Mouse (Mus musculus) cerebellum, adult 9-11 months (tissue): Measurements from ENCODE around the gene Rsf1.

Experiments used
- DNase-seq: peaks from one replicate; pipeline ENCODE4 v3.0.0; 2022

The Rsf1 gene

DNA sequence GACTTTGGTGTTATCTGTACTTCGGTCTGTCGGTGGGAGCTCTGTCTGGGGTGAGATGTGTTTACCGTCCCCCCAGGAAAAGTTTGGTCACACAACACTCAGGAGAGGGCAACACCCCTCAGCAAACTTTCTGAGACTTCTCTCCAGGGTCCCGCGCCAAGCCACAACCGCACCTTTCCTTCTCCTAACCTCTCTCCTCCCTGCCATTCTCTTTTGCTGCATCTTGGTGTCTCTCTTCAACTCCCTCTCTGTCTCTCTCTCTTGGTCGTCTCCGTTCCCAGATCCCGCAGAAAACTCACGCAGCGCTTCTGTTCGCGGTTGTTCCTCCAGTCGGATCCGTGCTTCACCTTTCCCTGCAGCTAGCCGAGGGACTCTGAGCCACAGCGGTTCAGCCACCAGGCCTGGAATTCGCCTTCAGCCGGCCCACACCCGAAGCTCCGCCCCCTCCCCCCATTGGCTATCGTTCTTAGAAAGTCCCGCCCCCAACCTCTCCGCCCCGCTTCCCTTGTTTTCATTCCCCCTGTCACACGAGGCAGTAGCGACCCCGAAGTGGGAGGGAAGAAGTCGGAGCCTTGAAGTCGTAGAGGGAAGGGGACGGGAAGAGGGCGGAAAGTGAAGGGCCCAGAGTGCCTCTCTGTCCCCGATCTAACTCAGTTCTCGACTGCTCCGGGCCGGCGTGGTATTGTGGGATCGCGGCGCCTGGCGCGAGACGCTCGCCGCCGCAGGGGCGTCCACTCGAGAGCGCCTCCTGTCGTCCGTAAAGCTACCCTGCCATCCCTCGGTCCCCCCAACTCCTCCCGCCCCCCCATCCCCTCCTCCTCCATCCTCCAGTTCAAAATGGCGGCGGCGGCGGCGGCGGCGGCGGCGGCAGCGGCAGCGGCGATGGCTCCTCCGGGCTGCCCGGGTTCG lies at the start of gene Rsf1, which contains the start of gene Aamdc:
Rsf1 (plus strand) TSS at position 823 of the 909 bp plus-strand sequence.
Aamdc (minus strand) TSS at position 431 of the 909 bp plus-strand sequence.
- DNase-seq: peak; percentile 98

DNA sequence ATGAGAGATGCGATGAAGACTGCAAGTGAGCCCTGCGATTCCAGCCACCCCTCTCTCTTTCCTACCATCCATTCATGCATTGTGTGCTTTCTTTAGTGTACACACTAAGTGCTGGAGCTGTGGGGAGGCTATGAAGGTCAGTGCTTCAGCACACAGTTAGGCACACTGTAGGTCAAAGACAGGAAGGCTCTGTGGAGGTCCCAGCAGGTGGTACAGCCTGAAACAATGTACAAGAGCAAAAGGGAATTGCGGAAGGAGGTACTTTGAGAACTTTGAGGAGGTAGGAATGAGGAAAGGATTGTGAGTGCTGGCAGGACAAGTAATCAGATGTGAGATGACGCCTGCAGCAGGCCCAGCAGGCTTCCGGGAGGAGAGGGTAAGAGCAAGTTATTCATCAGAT lies 44.2 kb upstream of the Rsf1 start:
- no peak for DNase-seq

DNA sequence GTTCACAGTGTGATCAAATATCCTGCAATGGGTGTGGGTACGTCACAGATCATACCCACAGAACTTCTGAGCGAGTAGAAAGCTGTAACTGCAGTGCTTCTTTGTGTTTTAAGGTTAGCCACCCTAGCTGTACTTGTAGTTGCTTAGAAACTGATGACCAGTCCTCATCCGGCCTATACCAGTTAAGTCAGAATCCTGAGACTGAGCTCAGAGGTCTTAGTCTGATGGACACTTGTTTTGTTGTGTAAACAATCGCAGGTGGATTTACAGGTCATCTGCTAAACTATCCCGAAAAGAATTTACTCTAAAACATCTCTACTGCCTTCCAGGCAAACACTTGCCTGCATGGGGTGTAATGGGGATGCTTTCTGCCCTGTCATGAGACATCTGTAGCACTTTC lies 43.1 kb upstream of the Rsf1 start:
- DNase-seq: no peak

DNA sequence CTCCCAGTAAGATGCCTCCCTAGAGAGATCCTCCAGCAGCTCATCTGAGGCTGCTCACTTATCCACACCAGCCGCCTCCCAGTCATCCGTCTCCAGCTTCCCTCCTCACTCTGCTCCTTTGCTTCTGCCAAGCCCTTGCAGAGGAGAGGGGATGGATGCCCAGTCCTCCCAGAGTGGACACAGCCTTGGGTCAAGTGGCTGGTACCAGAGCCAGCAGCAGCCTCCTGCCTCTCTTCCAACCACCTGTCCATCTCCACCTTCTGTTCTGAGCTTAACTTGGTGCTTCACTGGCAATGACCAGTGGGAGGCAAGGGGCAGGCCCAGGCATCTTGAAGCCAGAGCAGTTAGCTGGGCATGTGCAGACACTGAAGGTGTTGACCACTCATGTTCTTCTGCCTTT lies 33.2 kb upstream of the Rsf1 start:
- peak; percentile 69 for DNase-seq

DNA sequence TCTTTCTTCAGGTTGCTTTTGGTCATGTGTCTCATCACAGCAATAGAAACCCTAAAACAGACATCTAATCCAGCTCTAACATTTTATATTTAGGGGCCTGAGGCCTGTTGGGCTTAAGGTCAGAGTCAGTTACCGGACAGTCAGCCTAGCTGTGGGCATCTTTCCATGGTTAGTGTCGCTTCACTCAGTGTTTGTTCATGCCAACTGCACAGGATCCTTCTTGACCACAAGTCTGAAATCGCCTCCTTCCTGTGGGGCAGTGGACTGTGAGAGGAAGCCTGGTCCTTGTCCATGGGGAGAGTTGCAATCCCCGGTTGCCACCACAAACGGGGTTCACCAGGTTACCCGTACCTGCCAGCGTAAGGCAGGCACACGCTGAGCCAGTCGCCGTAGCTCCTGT lies 30.4 kb upstream of the Rsf1 start:
- no peak for DNase-seq

DNA sequence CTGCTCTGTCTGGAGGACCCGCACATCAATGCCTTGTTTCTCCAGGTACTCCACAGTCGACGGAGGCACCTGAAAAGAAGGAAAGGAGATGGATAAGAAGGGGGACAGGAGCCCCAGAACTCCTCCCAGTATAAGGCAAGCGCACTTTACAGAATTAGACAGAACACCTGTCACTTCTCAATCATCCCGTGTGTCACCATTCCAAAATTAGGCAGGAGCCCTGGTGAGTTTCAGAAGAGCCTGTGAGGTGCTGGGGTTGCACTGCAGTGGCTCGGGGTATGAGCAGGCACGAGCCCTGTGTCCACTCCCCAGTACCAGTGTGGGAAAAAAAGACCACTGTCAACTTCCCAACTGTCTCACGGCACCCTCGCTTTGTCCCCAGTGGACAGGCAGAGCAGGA lies 29.0 kb upstream of the Rsf1 start:
- DNase-seq: no peak

DNA sequence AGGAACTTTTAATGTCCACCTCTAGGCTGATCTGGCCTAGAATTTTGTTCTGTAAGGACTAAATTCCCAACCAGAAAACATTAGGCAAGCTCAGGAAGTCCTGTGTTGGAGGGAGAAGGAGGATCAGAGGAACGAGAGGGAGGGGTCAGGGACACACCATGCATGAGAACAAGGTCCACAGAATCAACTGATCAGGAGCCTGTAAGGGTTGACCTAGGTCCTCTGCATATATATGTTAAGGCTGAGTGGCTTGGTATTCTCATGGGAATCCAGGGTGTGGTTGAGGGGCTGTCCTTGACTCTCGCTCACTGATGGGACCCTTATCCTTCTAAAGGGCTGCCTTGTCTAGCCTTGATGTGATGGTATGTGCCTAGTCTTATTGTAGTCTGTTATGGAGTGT lies 16.1 kb upstream of the Rsf1 start:
- no peak for DNase-seq

DNA sequence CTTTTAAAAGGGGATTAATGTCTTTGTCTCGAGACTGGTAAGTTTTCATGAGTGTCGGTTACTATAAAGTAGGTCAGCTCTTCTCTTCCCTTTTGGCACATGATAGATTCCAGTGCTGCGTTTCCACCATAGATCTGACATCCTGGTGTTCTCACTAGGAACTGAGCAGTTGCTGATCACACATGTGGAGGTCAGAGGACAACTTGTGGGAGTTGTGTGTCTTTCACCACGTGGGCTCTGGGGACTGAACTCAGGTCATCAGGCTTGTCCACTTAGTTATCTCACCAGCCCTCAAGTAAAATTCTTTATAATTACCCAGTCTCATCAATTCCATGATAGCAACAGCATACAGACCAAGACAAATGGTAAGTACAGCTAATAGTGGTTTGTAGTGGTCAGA lies 10.3 kb upstream of the Rsf1 start:
- DNase-seq: no peak

DNA sequence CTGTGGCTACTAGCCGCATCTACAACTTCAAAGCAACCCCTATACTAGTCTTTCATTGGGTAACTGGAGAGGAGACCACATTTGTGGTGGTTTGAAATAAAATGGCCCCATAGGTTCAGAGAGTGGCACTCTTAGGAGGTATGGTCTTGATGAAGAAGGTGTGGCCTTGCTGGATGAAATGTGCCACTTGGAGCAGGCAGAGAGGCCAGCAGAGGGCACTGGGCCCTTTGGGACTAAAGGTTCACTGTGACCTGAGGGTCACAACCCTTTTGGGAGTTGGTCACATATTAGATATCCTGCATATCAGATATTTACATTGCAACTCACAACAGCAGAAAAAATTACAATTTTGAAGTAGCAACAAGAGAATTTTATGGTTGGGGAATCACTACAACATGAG lies 9.3 kb upstream of the Rsf1 start:
- no peak for DNase-seq

DNA sequence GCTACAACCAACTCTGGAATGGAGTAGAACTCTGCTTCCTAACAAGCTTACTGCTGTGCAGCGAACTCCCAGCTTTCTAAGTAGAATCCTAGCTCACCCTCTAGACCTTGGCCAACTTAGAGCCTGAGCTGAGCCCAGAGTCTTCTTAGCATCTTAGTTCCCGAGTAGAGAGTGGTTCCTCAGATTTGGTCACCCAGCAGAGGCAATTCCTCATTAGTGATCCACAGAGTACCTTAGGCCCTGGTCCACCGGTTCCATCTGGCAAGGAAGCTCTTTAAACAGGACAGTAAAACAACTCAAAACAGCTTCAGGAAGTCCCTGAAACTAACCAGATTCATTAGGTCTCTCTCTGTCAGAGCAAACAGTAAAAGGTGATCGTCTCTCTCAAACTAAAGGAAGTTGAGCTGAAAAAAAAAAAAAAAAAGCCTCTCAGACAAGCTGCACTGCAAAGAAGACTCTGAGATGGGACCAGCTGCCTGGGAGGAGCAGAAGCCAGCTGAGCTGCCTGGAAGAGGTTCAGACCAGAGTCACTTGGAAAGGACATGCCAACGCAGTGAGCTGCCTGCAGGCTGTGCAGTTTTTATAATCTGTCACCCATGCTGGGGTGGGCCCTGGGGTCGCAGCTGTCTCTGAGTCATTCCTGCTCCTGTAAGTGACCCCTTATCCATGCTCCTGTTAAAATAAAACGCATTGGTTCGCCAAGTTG lies 1.2 kb upstream of the Rsf1 start:
- DNase-seq: peak; percentile 75

DNA sequence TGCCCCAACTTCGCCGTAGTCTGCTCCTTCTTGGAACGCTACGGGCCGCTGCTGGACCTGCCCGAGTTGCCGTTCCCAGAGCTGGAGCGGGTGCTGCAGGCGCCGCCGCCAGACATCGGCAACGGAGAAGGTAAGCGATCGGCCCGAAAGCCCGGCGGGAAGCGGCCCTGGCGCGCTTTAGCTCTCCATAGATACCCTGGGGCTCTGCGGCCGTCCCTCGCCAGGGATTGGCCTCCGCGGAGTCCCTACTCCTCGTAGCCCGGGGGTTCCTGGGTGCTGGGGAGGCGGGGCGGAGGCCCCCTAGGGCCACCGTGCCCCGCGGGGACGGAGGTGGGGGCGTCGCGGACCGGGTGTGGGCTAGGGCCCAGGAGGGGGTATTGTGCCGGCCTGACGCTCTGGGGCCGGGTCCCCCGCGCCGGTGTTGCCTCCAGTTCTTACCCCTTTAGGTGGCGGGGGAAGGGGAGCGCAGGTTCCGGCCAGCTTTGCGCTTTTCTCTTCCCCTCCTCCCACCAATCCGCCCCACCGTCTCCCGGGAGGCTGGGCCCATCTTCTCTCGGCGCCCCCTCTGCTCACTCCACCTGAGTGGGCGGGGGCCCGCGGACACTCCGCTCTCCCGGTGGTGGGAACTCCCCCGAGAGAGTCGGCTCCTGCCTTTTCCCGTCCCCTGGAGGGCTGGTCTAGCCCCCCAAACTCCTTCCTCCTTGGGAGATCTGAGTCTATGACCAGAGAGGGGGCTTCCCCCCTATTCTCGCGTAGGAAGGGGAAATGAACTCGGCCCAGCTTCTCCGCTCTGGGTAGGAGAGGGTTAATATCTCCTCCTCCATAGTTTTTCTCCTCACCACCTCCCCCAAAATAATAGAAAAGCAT lies 520 bp downstream of the Rsf1 start:
- peak; percentile 80 for DNase-seq

DNA sequence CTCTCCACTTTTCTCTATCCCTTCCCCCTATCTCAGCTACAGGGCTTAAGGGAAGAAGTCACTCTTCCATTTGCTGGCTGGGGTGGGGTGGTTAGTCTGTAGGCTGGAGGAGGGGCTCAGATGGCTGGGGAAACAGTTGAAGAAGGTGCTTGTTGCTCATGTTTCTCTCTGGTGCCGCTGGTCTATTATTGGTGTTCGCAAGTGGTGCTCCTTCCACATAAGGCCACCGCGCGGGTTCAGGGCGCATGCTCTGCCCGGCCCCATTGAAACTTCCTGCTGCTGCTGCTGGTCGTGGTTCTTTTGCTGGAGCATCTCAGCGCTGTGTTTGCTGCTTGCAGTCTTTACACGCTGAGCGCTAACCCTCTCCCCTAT lies 1.1 kb downstream of the Rsf1 start:
- peak; percentile 85 for DNase-seq

DNA sequence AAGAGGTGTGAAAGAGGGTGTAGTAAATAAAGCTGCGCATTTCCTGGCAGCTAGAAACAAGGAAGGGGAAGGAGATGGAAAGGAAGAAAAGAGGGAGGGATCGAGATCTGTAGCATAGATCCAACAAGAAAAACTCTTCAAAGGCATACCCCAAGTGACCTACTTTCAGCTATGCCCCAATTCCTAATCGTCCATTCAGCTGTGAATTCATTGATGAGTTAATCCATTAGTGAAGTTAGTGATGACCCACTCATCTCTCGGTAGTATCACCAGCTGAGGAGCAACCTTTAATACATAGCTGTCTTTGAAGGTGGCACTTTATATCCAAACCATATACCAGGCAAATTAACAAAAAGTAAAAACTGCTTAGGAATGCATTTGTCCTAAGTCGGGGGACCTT lies 8.8 kb downstream of the Rsf1 start:
- DNase-seq: no peak

DNA sequence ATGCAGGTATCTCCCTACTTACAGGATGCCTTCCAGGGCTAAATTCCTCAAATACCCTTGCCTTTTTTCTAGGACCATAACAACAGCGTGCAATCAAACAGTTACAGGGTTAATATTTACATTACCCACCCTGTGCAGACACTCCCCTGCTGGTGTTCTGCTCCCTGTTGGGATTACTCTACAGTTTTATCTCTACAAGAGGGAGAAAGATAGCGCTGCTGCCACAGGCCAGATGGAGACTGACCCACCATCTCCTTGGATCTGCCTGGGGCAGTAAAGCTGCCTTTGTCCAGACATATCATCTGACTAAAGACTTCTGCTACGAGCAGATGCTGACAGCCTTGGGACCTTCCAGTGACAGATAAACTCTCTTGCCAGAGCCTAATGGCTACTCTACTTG lies 10.8 kb downstream of the Rsf1 start:
- no peak for DNase-seq

DNA sequence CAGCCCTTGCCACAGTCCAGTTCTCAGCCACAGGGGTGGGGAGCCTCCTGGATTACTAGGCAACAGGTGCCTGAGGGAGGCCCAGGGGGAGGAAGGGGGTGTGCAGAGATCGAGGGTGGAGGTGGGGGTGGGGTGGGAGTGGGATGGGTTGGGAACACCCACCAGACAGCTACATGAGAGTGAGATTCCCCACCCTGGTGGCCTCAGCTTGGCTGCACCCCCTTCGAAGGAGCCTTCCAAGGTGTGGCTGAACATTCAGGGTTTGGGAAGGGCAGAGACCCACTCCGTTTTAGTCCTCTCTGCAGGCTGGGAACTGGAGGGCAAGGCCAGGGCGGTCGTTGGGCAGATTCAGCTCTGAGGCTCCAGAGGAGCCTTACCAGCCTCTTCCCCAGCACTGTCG lies 11.6 kb downstream of the Rsf1 start:
- no peak for DNase-seq

DNA sequence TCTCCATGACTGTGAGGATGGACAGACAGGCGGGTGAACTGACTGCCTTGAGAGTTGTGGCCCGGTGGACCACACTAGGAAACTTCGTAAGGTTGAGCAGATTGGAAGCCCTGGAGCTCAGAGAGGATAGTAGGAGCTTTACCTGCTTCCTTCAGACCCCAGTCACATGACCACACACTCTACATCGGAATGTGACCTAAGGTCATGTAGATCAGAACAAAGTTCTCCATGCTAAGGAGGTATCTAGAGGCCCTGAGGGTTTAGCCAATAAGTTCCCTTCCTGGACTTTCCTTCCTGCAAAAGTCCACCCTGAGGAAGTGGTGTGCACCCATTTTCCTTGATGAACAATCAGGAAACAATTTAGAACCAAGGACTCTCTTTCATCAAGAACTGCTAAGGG lies 12.7 kb downstream of the Rsf1 start:
- DNase-seq: no peak

DNA sequence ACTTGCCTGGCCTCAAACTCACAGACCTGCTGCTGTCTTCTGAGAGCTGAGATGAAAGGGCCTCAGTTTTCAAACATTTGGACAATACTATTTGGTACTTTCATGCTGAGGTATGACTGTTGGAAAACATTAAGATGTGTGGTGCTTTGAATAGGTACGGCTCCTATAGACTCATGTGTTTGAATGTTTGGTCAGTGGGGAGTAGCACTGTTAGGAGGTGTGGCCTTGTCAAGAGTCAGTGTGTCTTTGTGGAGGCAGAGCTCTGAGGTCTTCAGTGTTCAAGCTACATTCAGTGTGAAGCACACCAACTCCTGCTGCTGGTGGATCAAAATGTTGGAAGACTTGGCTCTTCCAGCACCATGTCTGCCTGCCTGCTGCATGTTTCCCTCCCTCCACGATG lies 13.8 kb downstream of the Rsf1 start:
- no peak for DNase-seq

DNA sequence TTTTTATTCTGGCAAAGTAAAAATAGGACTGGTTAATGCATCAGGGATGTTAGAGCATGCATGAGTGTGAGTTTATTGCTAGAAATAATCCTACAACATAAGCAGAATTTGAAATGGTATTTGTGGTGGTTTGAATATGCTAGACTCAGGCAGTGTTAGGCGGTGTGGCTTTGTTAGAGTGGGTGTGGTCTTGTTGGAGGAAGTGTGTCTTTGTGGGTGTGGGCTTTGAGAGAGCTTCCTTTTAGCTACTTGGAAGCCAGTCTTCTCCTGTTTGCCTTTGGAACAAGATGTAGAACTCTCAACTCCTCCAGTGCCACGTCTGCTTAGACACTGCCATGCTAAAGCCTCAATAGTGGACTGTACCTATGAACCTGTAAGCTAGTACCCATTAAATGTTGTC lies 18.9 kb downstream of the Rsf1 start:
- DNase-seq: no peak

DNA sequence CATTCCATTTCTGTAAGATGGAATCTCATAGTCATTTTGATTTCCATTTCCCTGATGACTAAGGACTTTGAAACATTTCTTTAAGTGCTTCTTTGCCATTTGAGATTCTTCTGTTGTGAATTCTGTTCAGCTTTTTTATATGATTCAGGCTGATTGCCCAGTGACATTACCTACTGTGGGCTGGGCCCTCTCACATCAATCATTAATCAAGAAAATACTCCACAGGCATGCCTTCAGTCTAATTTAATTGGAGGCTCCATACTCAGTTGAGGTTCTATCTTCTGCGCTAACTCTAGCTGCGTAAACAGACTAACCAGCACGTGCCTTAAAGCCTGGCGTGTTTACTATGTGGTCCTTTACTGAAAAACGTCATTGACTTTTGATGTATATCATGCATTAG lies 41.7 kb downstream of the Rsf1 start:
- no peak for DNase-seq

DNA sequence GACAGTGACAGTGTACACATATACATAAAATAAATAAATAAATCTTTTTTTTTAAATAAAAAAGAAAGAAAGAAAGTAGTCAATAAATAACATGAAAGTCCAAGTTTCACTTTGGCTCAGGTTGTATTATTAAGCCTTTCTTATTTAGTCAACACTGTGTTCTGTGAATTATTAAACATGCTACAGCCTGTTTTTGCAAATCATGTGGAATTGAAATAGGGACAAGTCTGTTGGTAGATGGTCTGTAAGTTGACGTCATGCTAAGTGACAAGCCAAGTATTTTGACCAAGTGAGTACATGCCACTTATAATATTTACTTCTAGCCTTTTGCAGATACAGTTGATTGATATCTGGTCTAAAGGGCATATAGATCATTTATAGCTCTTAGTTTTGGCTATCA lies 43.0 kb downstream of the Rsf1 start:
- DNase-seq: no peak

DNA sequence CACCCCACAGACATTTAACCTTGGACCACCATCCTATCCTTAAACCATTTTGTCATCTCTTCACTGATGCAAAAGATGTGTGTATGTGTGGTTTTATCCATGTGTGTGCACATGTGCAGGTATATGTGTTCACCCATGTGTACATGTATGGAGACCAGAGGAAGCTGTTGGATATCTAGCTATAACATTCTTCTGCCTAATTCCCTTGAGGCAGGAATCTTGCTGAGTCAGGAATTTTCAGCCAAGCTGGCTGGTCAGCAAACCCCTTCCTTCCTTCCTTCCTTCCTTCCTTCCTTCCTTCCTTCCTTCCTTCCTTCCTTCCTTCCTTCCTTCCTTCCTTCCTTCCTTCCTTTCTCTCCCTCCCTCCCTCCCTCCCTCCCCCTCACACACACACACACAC lies 43.7 kb downstream of the Rsf1 start:
- no peak for DNase-seq

DNA sequence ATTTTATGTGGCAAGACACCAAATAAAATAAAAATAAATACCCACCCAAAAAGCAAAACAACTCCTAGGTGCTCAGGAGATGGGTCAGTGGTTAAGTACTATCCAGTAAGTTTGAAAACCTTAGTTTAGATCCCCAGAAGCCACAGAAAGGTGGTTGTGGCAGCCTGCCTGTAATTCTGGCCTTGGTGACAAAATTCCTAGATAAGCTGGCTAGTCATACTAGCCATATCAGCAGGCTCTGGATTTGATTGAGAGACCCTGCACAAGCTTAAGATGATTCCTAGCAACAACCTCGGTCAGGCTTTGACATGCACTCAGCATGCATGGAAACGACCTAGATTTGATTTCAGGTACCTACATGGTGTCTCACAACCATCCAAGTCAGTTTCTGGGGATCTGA lies 49.7 kb downstream of the Rsf1 start:
- no peak for DNase-seq

DNA sequence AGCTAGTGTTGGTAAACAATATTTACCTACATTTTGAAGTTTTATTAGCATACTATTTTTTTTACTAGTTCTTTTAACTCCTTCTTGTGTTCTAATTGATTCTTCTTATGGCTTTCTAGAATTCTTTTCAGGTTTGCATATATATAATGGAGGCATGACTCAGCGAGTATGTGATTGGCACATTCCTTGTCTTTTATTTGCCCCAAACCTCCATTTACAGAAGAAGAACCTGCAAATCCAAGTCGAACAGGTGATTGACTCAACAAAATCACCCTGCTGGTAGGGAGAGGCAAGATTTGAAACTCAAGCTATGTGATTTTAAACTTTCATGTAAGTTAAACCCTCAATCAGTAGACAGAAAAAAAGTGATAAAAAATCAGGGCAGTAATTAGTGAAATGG lies 51.6 kb downstream of the Rsf1 start:
- no peak for DNase-seq

DNA sequence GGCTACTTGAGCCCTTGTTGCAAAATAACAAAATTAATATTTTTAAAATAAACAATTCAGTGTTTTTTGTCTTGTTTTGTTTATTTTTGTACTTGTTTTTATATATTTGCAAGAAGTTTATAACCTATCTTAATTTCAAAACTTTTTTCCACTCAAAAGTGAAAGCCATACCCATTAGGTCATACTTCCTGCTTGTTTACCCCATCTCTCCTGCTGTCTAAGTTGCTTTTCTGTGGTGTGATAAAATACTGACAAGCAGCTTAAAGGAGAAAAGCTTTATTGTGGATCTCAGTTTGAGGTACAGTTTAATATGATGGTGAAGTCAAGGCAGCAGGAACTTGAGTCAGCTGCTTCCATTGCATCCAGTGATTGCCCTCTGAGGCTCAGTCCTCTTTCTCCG lies 53.2 kb downstream of the Rsf1 start:
- no peak for DNase-seq
